Mouse (Mus musculus) layer of hippocampus, adult 18-20 months (tissue): ENCODE measurements at regions not wholly inside any gene's neighbourhood (a gene's known extent, or its start where the extent isn't known, plus 50 kb on each side); places are given as distances from the start of the nearest gene placed in this dataset.
A peak's percentile ranks its signal among the peaks of the same experiment; 100 is the strongest.

Experiments
- DNase-seq, 2 experiments: peaks; one replicate each; pipeline ENCODE4 v3.0.0; 2022; ENCODE audit warnings: low spot score in 2 of 2

DNA sequence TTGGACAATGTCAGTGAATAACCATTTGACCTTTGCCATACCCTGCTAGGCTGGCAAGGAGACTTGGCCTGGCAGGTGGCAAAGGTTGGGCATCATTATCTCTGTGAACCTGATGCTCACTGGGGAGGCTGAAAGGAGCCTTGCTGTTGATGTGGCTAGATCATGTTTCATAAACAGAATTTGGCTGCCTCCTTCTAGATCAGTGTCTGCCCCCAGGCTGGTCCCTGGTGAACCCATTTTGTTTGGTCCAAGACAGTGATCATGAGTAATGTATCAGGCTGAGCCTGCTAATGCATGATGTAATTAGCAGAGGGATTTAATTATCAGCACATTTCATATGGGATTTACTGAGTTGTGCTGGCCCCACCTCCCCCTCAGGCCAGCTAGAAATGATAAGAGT lies 502.6 kb upstream of the Sox11 start:
- DNase-seq = no peak

DNA sequence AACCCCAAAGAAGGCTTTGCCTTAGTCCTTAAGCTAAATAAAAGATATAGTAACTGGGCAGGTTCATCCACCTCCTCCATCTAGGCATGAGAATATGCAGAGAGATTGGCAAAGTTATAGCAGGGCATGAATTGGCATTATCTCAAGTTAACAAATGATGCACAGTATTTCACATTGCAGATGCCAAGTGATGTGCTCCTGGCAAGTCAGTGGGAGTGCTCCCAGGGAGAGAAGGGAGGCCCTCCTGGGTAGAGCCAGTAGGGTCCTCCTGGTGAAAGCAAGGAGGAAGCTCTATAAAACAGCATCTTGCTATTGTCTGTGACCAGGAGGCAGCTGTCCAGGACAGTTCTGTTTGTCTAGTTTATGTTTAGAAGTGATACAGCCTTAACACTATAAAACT lies 496.6 kb upstream of the Sox11 start:
- DNase-seq = no peak

GRCm38 (mm10) chr12:27838384-27838783 lies 496.0 kb upstream of the Sox11 start:
- peak; percentile 18 to 45 for DNase-seq

DNA sequence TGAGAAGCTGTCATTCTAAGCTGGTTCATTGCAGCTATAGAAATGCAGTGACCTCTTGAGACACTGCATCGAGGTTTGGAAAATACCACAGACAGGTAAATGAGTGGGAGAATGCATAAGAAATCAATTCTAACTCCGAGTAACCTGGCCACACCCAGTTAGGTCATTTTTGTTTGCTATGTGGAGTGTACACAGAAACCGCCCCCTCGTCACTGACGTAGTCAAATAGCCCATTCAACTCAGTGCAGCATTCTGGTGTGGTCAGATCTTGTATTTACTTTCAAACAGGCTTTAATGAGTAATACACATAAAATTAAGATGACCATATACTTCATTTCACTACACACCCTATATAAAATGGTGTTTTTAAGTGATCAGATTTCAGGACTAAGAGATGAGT lies 483.8 kb upstream of the Sox11 start:
- no peak for DNase-seq

DNA sequence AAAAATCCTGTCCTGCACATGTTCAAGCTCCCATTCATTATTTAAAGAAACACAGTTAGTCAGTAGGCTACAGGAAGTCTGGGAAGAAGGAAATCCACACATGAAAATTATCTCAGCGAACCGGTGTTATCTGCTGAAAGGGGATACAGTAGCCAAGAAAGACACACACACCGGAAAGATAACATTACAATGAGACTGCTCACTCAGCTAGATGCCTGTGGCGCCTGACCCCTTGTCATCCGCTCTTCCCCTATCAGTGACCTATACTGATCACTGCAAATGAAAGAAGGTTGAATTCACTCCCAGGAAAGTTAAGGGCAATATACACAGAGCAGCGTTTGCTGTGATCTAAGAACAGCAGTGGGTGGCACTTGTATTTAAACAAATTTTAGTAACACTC lies 481.0 kb upstream of the Sox11 start:
- DNase-seq = no peak

- DNase-seq = no peak
Measured at GRCm38 (mm10) chr12:27796642-27797041, 454.3 kb upstream of the Sox11 start.

- DNase-seq = no peak
Measured at GRCm38 (mm10) chr12:27786716-27787291, 444.4 kb upstream of the Sox11 start.

- no peak for DNase-seq
Measured at GRCm38 (mm10) chr12:27780801-27781200, 438.4 kb upstream of the Sox11 start.

DNA sequence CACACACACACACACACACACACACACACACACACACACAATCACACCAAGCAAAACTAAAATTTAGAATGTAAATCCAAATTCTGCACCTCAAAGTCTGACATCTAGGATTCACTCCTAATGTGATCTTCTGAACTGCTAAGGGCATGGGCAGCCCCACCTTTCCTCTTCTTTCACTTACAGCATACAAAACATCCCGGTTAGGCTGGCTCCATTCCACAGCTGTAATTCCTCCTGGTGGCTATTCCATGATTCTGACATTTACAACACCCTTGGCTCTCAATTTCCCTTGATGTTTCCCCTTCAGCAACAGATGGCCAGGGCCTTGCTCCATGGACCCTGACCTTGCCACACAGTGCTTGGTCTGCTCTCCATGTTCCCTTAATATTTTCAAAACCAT lies 423.6 kb upstream of the Sox11 start:
- DNase-seq = no peak

- no peak for DNase-seq
Measured at GRCm38 (mm10) chr12:27759016-27759415, 416.6 kb upstream of the Sox11 start.

DNA sequence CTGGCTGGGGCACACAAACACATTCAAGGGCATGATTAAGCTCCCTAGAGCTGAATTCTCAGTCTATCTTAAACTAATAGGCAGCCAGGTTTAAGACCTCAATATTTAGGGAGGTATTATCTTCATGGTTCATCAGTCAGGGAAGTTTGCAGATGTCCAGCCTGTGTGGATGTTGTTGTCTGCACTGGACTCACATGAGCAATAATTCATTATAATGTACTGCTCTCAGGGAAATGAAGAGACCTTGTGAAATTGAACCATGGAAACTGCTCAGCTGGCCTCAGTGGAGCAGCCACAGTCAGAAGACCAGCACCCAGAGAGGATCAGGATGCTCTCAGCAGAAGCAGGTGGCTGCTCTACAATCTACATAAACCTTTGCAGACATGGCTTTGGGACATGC lies 415.3 kb upstream of the Sox11 start:
- no peak for DNase-seq

DNA sequence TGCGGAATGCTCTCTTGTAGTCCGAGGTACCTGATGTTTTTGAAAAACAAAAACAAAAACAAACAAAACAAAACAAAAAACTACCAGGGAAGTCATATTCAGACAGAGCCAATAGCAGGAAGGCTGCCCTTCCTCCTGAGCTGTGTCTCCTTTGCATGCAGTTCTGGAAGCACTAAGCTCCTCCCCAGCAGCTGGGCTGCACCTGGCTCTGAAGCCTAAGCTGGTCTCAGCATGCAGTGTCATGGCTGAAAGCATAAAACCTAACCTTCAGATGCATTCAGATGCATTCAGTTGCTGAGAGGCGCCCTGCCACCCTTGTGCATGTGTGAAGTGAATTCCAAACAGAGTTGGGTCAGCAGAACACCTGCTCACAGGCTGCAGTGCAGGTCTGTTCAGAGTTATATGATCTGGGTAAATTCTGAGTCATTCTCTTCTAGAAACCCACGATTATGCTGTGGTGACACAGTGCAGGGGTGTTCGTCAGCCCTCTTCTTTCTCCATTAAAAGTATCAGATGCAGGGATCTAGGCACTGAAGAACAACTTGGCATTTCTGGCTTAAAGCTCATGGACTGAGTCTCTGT lies 382.3 kb upstream of the Sox11 start:
- no peak for DNase-seq

GRCm38 (mm10) chr12:27680459-27680858 lies 338.1 kb upstream of the Sox11 start:
- no peak for DNase-seq

GRCm38 (mm10) chr12:27673404-27673803 lies 331.0 kb upstream of the Sox11 start:
- peak in 1 of 2 experiments; percentile 11 for DNase-seq

DNA sequence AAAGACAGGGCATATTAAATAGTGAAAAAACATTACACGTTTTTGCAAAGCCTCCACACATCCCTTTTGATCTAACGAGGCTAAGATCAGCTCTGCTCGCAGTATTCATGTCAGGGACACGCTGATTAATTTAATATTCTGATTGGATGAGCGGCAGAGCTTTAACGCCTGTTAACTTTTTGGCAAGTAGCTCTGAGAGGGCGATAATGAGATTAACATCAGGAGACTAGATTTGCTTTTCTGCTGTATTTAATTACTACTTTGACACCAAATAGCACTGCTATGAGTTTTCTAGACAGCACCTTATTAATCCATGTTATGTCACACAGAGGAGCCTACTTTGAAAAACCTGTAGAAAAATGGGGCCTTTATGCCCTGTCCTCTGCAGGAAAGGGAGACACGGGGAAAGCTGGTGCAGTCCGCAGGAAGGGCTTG lies 328.3 kb upstream of the Sox11 start:
- DNase-seq = no peak

DNA sequence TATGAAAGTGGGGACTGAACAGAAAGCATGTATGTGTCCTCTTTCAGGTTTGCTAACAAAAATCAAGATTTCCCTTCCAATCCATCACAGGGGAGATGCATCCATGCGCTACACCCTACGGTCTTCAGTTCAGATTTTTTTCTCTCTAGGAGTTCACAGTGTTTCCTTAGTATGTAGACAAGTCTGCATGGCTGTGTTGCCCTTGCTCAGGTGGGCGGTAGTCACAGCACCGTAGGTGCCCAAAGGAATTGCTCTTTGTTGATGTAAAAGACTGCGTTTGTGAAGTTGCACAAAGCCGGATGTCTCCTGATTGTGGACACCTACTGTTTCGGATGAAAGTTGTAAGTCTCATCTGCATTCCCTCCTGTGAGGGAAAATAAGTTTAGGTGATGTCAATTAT lies 327.8 kb upstream of the Sox11 start:
- DNase-seq = no peak

DNA sequence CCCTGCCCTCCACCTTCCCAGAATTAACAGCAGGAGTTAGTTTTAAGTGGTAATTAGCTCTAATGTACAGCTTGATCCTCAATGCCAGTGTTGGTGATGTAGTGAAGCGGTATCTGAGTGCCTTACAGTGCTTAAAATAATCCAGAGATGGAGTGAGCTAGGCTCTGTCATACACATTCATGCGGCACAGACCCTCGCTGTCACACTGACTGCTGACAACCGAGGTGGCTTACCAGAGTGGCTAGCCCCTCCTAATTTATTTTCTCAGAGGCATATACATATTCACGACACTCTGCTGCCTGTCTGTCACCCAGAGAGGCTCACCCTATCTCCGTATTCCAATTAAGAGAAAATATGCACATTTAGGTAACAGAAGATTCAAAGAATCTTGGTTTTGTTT lies 327.2 kb upstream of the Sox11 start:
- no peak for DNase-seq

GRCm38 (mm10) chr12:27666456-27666855 lies 324.1 kb upstream of the Sox11 start:
- no peak for DNase-seq

DNA sequence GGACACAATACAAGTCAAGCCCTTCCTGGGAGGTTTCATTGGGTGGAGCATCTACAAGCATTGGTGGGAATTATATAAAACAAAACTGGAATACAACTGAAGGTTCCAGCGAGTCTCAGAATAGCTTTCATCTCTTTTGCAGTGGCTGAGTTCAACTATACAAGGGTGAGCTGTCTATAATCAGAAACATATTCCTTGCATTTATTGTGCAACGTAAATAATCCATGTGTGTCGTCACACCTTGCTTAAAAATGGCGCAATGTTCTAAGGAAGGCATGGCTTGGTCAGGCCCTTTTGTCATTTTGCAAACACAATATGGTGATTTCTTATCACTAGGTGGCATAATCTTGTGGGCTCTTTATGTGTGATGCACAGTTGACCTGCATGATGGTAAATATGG lies 320.8 kb upstream of the Sox11 start:
- DNase-seq = no peak

DNA sequence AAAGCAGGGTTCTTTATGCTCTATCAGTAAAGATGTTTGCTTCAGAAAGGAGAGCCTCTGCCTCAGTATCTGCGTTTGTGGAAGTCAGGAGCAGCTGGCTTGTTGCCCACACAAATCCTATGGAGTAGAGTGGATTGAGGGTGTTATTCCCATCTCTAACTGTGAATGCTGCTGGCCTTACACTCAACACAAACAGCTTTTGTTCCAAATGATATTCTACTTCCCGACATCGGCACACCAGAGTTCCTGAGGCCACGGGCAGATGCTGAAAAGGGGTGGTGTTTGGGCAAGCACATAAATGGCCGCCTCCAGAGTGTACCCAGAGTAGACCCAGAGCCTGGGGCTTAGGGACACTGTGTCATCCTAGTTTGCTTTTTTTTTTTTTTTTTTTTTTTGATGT lies 320.3 kb upstream of the Sox11 start:
- DNase-seq = no peak

DNA sequence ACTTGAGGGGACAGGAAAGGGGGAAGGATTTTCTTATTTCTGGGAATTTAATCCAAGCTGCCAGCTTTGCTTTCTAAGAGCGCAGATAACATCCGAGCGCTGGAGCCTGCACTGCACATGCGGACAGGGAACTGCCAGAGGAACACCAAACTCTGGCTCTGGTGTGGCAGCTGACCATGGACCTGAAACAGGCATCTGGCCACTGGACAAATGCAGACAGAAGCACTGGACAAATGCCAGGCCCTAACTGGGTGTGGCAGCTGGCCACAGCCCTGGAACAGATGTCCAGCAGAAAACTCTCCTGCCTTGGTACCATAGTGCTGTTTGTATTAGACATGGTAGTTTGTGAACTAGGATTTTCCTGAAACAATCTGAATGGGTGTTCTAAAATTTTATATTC lies 315.2 kb upstream of the Sox11 start:
- DNase-seq = no peak

DNA sequence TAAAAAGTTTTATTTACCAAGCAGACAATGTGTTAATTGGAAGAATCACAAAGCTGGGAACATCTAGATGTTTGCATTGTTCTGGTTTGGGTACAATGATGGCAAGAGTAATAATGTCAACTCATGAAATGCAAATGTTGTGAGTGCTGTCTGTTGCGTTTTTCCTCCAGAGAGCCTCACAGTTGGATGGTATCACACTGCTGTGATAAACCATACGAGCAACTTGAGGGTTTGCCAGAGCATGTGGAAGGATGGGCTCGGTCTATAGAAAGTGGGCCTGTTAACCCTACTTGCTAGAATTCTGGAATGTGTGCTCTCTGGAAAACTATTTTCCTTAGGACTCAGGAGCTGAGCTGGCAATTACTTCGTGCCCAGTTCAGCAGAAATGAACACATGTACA lies 311.2 kb upstream of the Sox11 start:
- no peak for DNase-seq

DNA sequence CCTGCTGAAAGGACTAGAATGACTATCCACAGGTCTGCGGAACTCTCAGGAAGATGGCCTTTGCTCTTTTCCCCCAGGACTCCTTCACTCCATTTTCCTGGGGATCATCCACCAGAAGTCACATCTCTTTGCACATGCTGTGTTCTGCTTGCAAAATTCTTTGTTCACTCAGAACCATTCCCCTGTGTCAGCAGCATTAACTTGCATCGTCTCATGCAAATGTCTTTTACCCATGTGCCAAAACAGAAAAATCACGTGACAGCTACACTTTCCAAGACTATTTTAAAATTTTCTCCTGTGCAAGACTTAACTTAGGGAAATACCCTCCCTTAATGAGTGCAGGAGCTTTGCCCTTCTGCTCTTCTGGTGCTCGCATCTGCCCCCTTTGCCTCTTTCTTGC lies 306.2 kb upstream of the Sox11 start:
- DNase-seq = no peak
